Mouse (Mus musculus): ENCODE results near the gene Lrrc19. TPM values are rescaled to one million over a fixed set of nuclear protein-coding genes. Genes with fewer than 3 reads are reported as not detected.
"Not testable (repeated sequence)": the region's sequence is repeated elsewhere in the genome, so short reads cannot be mapped to it uniquely, and the experiment has no call there.

Gene Lrrc19
- polyA plus RNA-seq (2016; fragmentation: Nextera tagmentation; extraction: Ambion mirVana) = 1.0 and 1.1 TPM in 2 replicates

DNA sequence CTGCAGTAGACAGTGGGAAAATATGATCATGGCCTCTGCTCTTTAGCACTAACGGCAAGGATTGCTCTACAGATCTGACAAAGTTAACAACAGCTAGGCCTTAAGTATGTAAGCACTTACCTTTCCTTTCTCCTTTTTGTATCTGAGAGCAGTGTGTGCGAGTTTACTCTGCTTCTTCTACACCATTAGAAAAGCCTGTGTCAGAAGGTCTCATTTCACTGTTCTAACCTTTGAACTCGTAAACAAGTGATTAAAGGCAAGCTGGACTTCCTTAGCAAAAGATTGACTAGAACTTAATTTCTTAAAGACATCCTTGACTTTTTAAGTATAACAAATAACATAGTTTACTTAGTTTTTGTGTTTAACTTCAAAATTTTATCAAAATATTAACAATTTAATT is at the start of gene Lrrc19:
Lrrc19 (minus strand) TSS at position 225 of the 400 bp plus-strand sequence.
- H3K36me3 ChIP-seq = peaks cover 8% of the 10 kb centered on the region
- H3K4me2 ChIP-seq (replicated peaks) = no peak within 1 kb of the TSS
- no peaks in the 10 kb centered on the region for H3K4me1 ChIP-seq
- 88% methylated on average over 3 of the region's 3 CpGs for WGBS
- no peaks in the 10 kb centered on the region for H3K27me3 ChIP-seq
- no peak within 1 kb of the TSS for H3K4me3 ChIP-seq
- no peak for ATAC-seq (ENCODE audit: low FRiP score)
- no peak within 1 kb of the TSS for H3K27ac ChIP-seq
- H3K9ac ChIP-seq = no peak within 1 kb of the TSS
- no peaks in the 10 kb centered on the region for H3K9me3 ChIP-seq (replicated peaks)

DNA sequence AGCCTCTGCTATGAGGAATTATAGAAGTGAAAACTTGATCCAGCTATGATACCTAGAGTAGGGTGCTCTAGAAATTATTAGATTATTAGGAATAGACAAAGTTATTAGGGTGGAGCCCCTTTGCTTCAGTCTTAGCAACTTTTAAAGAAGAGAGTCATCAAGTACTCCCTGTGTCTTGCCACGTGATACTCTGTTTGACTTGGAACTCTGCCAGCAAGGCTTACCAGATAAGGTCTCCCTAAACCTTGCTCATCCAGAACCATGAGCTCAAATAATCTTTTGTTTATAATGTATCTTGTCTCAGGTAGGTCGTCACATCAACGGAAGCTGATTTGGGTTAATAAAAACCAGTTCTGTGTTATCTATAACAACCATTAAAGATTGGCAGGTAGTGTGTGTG is 46.4 kb upstream of the Lrrc19 start:
- 88% methylated on average over 3 of the region's 3 CpGs for WGBS
- Histone ChIP-seq H3K9ac (no peak overlapping the region), H3K4me3 (no peak overlapping the region), H3K4me2 (replicated peaks) (no peak overlapping the region), H3K36me3 (peaks cover 12% of the 10 kb centered on the region; the same call in 1 of the 2 replicates), H3K9me3 (replicated peaks) (no peaks in the 10 kb centered on the region), H3K27ac (no peak overlapping the region), H3K4me1 (no peaks in the 10 kb centered on the region), H3K27me3 (no peaks in the 10 kb centered on the region)
- ATAC-seq (ENCODE audit: low FRiP score) = no peak

DNA sequence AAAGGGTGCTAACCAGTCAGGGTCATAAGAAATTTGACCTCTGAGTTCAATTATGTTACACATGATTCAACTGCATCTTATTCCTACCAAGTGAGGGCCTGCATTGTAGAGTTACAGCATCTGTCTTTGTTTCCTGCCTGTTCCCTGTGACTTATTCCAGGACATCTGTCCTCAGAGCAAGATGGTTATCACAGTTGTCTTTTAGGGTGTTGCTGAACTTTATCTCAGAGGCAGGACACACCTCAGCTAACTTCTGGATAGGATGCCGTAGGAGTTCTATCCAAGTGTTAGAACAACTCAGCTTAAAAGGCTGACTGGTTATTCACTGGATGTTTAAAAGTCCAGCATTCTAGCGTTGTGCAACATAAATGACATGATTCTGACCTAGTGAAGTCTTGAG is 42.2 kb upstream of the Lrrc19 start:
- 94% methylated on average over 2 of the region's 2 CpGs for WGBS

DNA sequence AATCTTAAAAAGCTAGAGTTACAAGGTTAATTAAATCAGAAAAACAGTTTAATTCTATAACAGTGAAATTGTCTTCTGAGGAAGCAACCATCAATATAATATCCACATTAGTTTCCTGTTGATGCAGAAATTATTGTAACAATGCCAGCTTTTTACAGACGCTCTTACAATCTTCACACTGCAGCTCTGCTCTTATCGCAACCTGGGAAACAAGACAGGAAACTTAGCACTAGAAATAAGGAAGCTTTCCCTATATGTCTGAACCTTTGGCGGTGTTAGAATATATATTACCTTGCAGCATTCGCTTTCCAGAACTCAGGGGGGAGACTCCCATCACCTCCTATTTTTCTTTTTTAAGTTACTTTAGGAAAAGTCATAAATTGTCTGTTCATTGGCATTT is 41.1 kb upstream of the Lrrc19 start:
- Histone ChIP-seq H3K9me3 (replicated peaks) (no peaks in the 10 kb centered on the region), H3K4me1 (no peaks in the 10 kb centered on the region), H3K4me2 (replicated peaks) (no peak overlapping the region), H3K4me3 (no peak overlapping the region), H3K27ac (no peak overlapping the region), H3K9ac (no peak overlapping the region), H3K27me3 (no peaks in the 10 kb centered on the region), H3K36me3 (peaks cover 32% of the 10 kb centered on the region)
- no peak for ATAC-seq (ENCODE audit: low FRiP score)
- 87% methylated on average over 4 of the region's 4 CpGs for WGBS

More for the DNA sequence above, 42.2 kb upstream of the Lrrc19 start:
- H3K4me2 ChIP-seq (replicated peaks) = no peak overlapping the region
- H3K4me3 ChIP-seq = no peak overlapping the region
- H3K4me1 ChIP-seq = no peaks in the 10 kb centered on the region
- no peak for ATAC-seq (ENCODE audit: low FRiP score)
- peaks cover 27% of the 10 kb centered on the region for H3K36me3 ChIP-seq
- no peak overlapping the region for H3K27ac ChIP-seq
- no peak overlapping the region for H3K9ac ChIP-seq
- H3K27me3 ChIP-seq = no peaks in the 10 kb centered on the region
- H3K9me3 ChIP-seq (replicated peaks) = no peaks in the 10 kb centered on the region

DNA sequence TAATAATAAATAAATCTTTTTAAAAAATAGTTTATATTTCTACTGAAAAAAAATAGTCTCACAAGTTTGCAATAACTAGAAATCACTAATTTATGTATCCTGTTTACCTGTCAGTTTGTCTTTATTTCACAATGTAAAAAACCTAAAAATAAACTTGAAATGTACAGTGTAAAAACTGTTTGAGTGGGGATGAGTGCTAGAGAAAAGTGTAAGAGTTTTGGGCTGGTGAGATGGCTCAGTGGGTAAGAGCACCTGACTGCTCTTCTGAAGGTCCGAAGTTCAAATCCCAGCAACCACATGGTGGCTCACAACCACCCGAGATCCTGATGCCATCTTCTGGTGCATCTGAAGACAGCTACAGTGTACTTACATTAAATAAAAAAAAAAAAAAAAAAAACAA is 39.9 kb upstream of the Lrrc19 start:
- H3K27me3 ChIP-seq; H3K4me1 ChIP-seq; H3K9me3 ChIP-seq (replicated peaks); H3K4me3 ChIP-seq; H3K4me2 ChIP-seq (replicated peaks); H3K9ac ChIP-seq; H3K27ac ChIP-seq; ATAC-seq (ENCODE audit: low FRiP score): not testable (repeated sequence)
- H3K36me3 ChIP-seq = peaks cover 33% of the 10 kb centered on the region
- WGBS = 82% methylated on average over 2 of the region's 2 CpGs

DNA sequence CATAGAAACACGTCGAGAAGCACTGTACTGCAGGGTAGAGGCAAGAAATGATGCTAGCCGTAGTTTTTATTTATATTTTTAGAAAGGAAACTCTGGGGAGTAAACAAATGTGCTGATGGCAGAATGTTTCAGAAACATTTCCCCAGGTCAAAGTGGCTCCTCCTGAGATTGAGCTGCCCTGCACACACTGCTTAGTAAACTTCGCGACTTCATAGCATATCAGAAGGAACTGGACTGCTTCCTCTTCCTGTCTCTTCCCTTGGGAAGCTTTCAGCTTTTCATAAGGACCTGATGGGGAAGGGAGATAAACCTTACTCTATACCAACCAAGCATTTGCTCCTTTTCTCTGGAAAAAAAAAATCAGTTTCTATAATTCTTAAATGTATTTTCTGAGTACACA is 33.4 kb upstream of the Lrrc19 start:
- WGBS = 90% methylated on average over 5 of the region's 5 CpGs
- Histone ChIP-seq H3K4me3 (no peak overlapping the region), H3K4me1 (no peaks in the 10 kb centered on the region), H3K27ac (no peak overlapping the region), H3K4me2 (replicated peaks) (no peak overlapping the region), H3K36me3 (peaks cover 32% of the 10 kb centered on the region), H3K27me3 (no peaks in the 10 kb centered on the region), H3K9ac (no peak overlapping the region), H3K9me3 (replicated peaks) (no peaks in the 10 kb centered on the region)
- ATAC-seq (ENCODE audit: low FRiP score) = no peak

DNA sequence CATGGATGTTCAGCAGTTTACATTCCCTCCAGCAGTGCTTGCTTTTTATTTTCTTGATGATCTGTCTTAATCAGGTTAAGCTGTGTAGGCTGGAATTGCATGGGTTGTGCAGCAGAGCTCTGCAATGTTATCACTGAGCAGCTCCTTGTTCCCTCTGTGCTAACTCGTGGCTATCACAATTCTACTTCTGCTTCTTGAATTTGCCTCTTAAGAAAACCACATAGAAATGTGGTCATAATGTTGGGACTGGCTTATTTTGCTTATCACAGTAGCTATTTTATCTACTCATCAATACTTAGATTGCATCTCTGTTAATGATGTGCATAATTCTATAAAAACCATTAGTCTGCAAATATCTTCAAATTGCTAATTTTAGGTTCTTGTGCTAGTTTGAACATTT is 32.1 kb upstream of the Lrrc19 start:
- no peak for ATAC-seq (ENCODE audit: low FRiP score)
- Histone ChIP-seq H3K36me3 (peaks cover 24% of the 10 kb centered on the region), H3K4me3 (no peak overlapping the region), H3K9me3 (replicated peaks) (no peaks in the 10 kb centered on the region), H3K4me2 (replicated peaks) (no peak overlapping the region), H3K9ac (no peak overlapping the region), H3K4me1 (no peaks in the 10 kb centered on the region), H3K27me3 (no peaks in the 10 kb centered on the region), H3K27ac (no peak overlapping the region)
- WGBS = 78% methylated on average over 1 of the region's 1 CpGs

DNA sequence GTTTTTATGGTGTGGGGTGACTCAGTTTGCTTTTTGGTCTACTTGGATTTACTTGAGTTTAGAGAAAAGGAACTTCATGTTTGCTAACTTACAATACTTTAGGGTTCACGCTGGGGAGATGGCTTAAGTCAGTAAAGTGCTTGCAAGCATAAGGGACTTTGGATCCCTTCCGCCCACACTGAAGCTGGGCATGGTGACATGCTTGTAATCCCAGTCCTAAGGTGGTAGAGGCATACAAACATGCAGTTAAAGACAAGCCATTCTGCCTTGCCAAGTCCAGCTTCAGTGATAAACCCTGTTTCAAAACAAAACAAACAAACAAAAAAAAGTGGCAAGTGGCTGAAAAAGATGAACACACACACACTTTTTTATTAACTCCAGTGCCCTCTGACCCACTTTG is 31.2 kb upstream of the Lrrc19 start:
- no peak for ATAC-seq (ENCODE audit: low FRiP score)
- Histone ChIP-seq H3K9ac (no peak overlapping the region), H3K9me3 (replicated peaks) (no peaks in the 10 kb centered on the region), H3K4me3 (no peak overlapping the region), H3K4me1 (no peaks in the 10 kb centered on the region), H3K27ac (no peak overlapping the region), H3K27me3 (no peaks in the 10 kb centered on the region), H3K36me3 (peaks cover 20% of the 10 kb centered on the region), H3K4me2 (replicated peaks) (no peak overlapping the region)
- 94% methylated on average over 2 of the region's 2 CpGs for WGBS

DNA sequence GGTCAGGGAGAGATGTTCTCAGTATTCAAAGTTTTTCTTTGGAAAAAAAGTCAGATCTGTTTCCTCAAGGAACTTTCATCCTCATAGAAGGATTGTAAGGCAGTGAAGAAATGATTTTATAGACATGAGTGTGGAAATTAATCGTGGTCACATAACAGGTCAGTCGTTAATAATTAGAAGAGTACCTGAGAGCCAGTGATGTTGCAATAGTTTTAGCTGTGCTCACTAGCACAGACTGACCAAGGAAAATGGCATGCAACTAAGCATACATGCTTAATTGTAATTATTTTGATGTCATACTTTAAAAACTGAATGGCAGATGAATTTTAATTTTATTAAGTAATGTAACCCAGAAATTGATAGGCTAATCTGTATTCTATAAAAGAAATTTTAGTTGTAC is 30.7 kb upstream of the Lrrc19 start:
- no peaks in the 10 kb centered on the region for H3K4me1 ChIP-seq
- H3K9me3 ChIP-seq (replicated peaks) = no peaks in the 10 kb centered on the region
- H3K4me2 ChIP-seq (replicated peaks) = no peak overlapping the region
- ATAC-seq (ENCODE audit: low FRiP score) = no peak
- H3K9ac ChIP-seq = no peak overlapping the region
- no peak overlapping the region for H3K27ac ChIP-seq
- H3K4me3 ChIP-seq = no peak overlapping the region
- 94% methylated on average over 2 of the region's 2 CpGs for WGBS
- H3K36me3 ChIP-seq = peaks cover 20% of the 10 kb centered on the region
- no peaks in the 10 kb centered on the region for H3K27me3 ChIP-seq

DNA sequence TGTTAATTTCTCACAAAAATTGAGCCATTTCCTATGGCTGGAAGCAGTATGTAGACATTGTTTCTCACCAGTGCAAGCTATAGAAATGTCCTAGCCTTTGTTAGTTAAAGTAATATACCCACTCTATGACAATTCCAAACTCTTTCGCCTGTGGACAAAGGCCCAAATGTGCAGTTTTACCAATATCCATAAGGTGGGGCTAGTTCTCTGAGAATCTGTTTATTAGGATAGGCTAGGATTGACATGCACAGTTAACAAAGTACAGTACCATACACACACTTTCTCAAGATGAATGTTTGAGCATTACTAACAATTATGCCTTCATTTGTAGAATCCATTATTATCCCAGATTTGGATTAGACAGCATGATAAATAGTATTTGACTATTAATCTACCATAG is 19.8 kb upstream of the Lrrc19 start:
- H3K4me2 ChIP-seq (replicated peaks) = no peak overlapping the region
- 55% methylated on average over 1 of the region's 1 CpGs for WGBS
- H3K9ac ChIP-seq = no peak overlapping the region
- no peak overlapping the region for H3K4me3 ChIP-seq
- no peaks in the 10 kb centered on the region for H3K4me1 ChIP-seq
- ATAC-seq (ENCODE audit: low FRiP score) = peak; percentile 40; the same call in 1 of the 2 replicates
- H3K9me3 ChIP-seq (replicated peaks) = no peaks in the 10 kb centered on the region
- H3K27ac ChIP-seq = no peak overlapping the region
- no peaks in the 10 kb centered on the region for H3K27me3 ChIP-seq
- no peaks in the 10 kb centered on the region for H3K36me3 ChIP-seq

DNA sequence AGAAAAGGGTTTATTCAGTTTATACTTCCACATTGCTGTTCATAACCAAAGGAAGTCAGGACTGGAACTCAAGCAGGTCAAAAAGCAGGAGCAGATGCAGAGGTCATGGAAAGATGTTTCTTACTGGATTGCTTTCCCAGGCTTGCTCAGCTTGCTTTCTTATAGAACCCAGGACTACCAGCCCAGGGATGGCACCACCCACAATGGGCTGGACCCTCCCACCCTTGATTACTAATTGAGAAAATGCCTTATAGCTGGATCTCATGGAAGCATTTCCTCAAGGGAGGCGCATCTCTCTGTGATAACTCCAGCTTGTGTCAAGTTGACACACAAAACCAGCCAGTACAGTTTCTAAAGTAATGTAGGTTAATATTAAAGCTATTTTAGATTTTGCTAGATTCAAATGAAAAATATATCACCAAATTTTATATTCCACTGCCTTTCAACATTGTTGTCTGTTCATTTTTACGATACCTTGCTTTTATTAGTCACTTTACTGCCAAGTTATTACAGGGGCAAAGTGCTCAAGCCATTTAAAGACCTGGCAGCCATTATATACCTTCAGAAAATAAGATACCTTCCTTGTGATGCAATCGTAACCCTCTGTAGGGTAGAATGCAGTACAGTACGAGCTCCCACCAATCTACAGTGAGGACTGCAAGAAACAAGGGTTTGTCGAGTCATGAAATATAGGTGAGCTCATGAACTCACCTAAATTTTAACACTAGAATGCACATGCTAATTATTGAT is 657 bp upstream of the Lrrc19 start:
- H3K4me1 ChIP-seq; H3K9ac ChIP-seq; H3K27ac ChIP-seq; H3K9me3 ChIP-seq (replicated peaks); H3K27me3 ChIP-seq; H3K4me3 ChIP-seq; H3K4me2 ChIP-seq (replicated peaks); ATAC-seq (ENCODE audit: low FRiP score): not testable (repeated sequence)
- H3K36me3 ChIP-seq = peaks cover 14% of the 10 kb centered on the region
- WGBS = 94% methylated on average over 5 of the region's 5 CpGs

DNA sequence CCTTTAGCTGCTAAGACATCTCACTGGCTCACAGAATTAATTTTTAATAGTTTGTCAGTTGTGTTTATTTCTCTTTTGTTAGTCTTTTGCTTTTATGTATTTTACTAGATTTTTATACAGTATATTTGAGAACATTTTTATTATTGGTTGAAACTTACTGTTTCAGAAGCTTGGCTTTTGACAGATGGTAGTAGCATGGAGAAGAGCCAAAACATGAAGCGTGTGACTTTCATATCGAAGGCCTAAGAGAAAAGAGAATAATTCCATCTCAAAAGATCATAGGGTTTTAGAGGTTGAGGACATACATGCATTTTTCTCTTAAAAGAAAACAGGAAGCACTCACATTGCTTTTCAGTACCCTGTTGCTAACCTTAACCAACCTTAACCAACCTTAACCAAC is 6.8 kb downstream of the Lrrc19 start:
- H3K9me3 ChIP-seq (replicated peaks) = no peaks in the 10 kb centered on the region
- 0 out of 2 replicates have a peak, but pooled peaks cover 3% of the 10 kb centered on the region for H3K36me3 ChIP-seq
- no peaks in the 10 kb centered on the region for H3K4me1 ChIP-seq
- H3K9ac ChIP-seq = no peak overlapping the region
- WGBS = 92% methylated on average over 2 of the region's 2 CpGs
- ATAC-seq (ENCODE audit: low FRiP score) = no peak
- H3K27me3 ChIP-seq = no peaks in the 10 kb centered on the region
- H3K27ac ChIP-seq = no peak overlapping the region
- no peak overlapping the region for H3K4me3 ChIP-seq
- H3K4me2 ChIP-seq (replicated peaks) = no peak overlapping the region

DNA sequence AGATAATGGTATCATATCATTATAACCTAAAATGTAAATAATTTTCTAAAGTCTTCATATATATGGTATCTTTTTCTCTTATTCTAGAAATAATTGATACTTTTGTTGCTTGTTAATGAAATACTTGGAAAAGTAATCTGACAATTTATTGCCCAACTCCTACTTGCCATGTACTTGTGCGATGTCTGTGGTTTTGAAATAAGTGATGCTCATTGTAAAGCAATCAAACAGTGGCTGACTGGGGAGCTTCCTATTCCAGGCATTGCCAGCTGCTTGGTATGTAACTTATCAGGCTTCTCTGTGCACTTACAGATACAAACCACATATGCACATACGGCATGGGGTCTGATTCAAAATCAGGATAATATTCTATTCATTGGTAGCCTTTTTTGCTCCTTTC is 29.9 kb downstream of the Lrrc19 start:
- H3K27me3 ChIP-seq = no peaks in the 10 kb centered on the region
- H3K4me3 ChIP-seq = no peak overlapping the region
- no peak overlapping the region for H3K27ac ChIP-seq
- peaks cover 9% of the 10 kb centered on the region for H3K4me1 ChIP-seq
- H3K36me3 ChIP-seq = 0 out of 2 replicates have a peak, but pooled peaks cover 4% of the 10 kb centered on the region
- H3K9ac ChIP-seq = no peak overlapping the region
- no peak overlapping the region for H3K4me2 ChIP-seq (replicated peaks)
- ATAC-seq (ENCODE audit: low FRiP score) = no peak
- H3K9me3 ChIP-seq (replicated peaks) = no peaks in the 10 kb centered on the region
- WGBS = 86% methylated on average over 2 of the region's 2 CpGs
